In genomic region chr15:77149551-77149950, GRCm38 (mm10) we compare ENCODE assay signal across 10 mouse cellular contexts.
DNase-seq lines count a peak whose midpoint lies in the region; ATAC-seq and TF ChIP-seq lines count a peak whose summit lies in the region.
"Had no signal": no experiment of that assay in that cellular context is flagged by ENCODE, and none has a peak within 500 bp of the region (broad histone marks: within the 10 kb centered on the region; RNA-seq: fewer than 3 reads in every experiment).

No protein-coding gene starts in this region.

- no peaks in the 10 kb centered on the region for H3K36me3 ChIP-seq in neural tube, embryonic 11.5 days (ENCODE audit: control insufficient read depth, insufficient read depth, low read length)
- no peaks in the 10 kb centered on the region for H3K36me3 ChIP-seq in limb, embryonic 15.5 days
- H3K36me3 ChIP-seq in stomach, embryonic 16.5 days (ENCODE audit: control insufficient read depth, insufficient read depth, low read length) = no peaks in the 10 kb centered on the region

- intact Hi-C loops in gastrocnemius, adult 2 months (cut with DNase I) = no loop called here

- H3K9me3 ChIP-seq in neural tube, embryonic 11.5 days (ENCODE audit: control insufficient read depth, low read length) = no peaks in the 10 kb centered on the region
- H3K9me3 ChIP-seq in limb, embryonic 15.5 days = no peaks in the 10 kb centered on the region
- no peaks in the 10 kb centered on the region for H3K9me3 ChIP-seq in stomach, embryonic 16.5 days (replicated peaks; ENCODE audit: control insufficient read depth, low read length)

- peak overlapping the region; percentile 88 for H3K27ac ChIP-seq in gastrocnemius, adult 2 months
- H3K27ac ChIP-seq in neural tube, embryonic 11.5 days (ENCODE audit: low read depth, low read length) = no peak overlapping the region
- peak overlapping the region; percentile 94 for H3K27ac ChIP-seq in limb, embryonic 15.5 days
- peak overlapping the region; percentile 93 for H3K27ac ChIP-seq in stomach, embryonic 16.5 days (ENCODE audit: low read length)

- no peaks in the 10 kb centered on the region for H3K27me3 ChIP-seq in neural tube, embryonic 11.5 days (ENCODE audit: control insufficient read depth, insufficient read depth, low read length)
- H3K27me3 ChIP-seq in limb, embryonic 15.5 days = no peaks in the 10 kb centered on the region
- H3K27me3 ChIP-seq in stomach, embryonic 16.5 days (ENCODE audit: control insufficient read depth, insufficient read depth, low read length) = no peaks in the 10 kb centered on the region

- H3K4me3 ChIP-seq in gastrocnemius, adult 2 months = peak overlapping the region; percentile 72
- no peak overlapping the region for H3K4me3 ChIP-seq in neural tube, embryonic 11.5 days (ENCODE audit: low read depth, low read length)
- no peak overlapping the region for H3K4me3 ChIP-seq in limb, embryonic 15.5 days
- peak overlapping the region; percentile 8; the same call in 1 of the 2 replicates for H3K4me3 ChIP-seq in stomach, embryonic 16.5 days (replicated peaks; ENCODE audit: low read length)

- peaks cover 15% of the 10 kb centered on the region for H3K4me1 ChIP-seq in neural tube, embryonic 11.5 days (ENCODE audit: control insufficient read depth, insufficient read depth, low read length)
- H3K4me1 ChIP-seq in limb, embryonic 15.5 days = peaks cover 42% of the 10 kb centered on the region
- H3K4me1 ChIP-seq in stomach, embryonic 16.5 days (ENCODE audit: control insufficient read depth, insufficient read depth, low read length) = peaks cover 43% of the 10 kb centered on the region

- TF ChIP-seq CTCF in gastrocnemius, adult 2 months (IDR thresholded peaks at IDR 0.05) = no peak

- H3K4me2 ChIP-seq in neural tube, embryonic 11.5 days (ENCODE audit: low read depth) = peak overlapping the region; percentile 67
- H3K4me2 ChIP-seq in limb, embryonic 15.5 days = peak overlapping the region; percentile 60
- H3K4me2 ChIP-seq in stomach, embryonic 16.5 days (ENCODE audit: low read depth, low read length) = peak overlapping the region; percentile 77

- 74% methylated on average over 3 of the region's 3 CpGs for WGBS in neural tube, embryonic 11.5 days
- 53% methylated on average over 3 of the region's 3 CpGs for WGBS in limb, embryonic 15.5 days
- WGBS in stomach, embryonic 16.5 days = 46% methylated on average over 3 of the region's 3 CpGs

- no peak for ATAC-seq in neural tube, embryonic 11.5 days (ENCODE audit: insufficient read depth, low FRiP score, low TSS enrichment)
- ATAC-seq in limb, embryonic 15.5 days (ENCODE audit: insufficient number of reproducible peaks, low FRiP score, low TSS enrichment, low read depth) = no peak
- ATAC-seq in stomach, embryonic 16.5 days (ENCODE audit: insufficient read depth, low FRiP score) = no peak
- ATAC-seq in megakaryocyte-erythroid progenitor cell, adult 5-6 weeks (replicated peaks; ENCODE audit: low FRiP score, low TSS enrichment, poor library complexity, severe bottlenecking) = no peak

- H3K9ac ChIP-seq in neural tube, embryonic 11.5 days (ENCODE audit: low read length) = no peak overlapping the region
- no peak overlapping the region for H3K9ac ChIP-seq in limb, embryonic 15.5 days
- peak overlapping the region; percentile 24 for H3K9ac ChIP-seq in stomach, embryonic 16.5 days (ENCODE audit: low read length)

- no peak for DNase-seq in gastrocnemius, adult 2 months
- no peak for DNase-seq in gastrocnemius, postnatal 25 days
- DNase-seq in neural tube, embryonic 11.5 days (ENCODE audit: low spot score) = no peak
- DNase-seq in neural tube, embryonic 10.5 days (ENCODE audit: extremely low spot score, low spot score) = no peak
- no peak for DNase-seq in cerebellum, postnatal 14 days
- DNase-seq: gastrocnemius, postnatal 10 days; thymus, adult 2 months had no signal

Comparison
In these comparisons a context has a peak if more than half of its experiments do, and no peak if none do; other contexts are left out.
1. H3K4me3 ChIP-seq: peak in gastrocnemius, adult 2 months (single experiment) and stomach, embryonic 16.5 days (single experiment); none in neural tube, embryonic 11.5 days (single experiment) and limb, embryonic 15.5 days (single experiment).
2. Peak in every context shown above with its lines, with median percentiles within 50 percentile points of each other: H3K4me2 ChIP-seq.